Mouse (Mus musculus) liver, adult 2 months (tissue): ENCODE results near the gene 6720489N17Rik. TPM values are rescaled to one million over a fixed set of nuclear protein-coding genes. Genes with fewer than 3 reads are reported as not detected.
"Not testable (repeated sequence)": the region's sequence is repeated elsewhere in the genome, so short reads cannot be mapped to it uniquely, and the experiment has no call there.

Experiments
- DNase-seq: peaks from one replicate; pipeline ENCODE4 v3.0.0-alpha.2; 2011; ENCODE audit warnings: low read depth, low spot score; ENCODE audit errors: extremely low read depth
- H3K27ac ChIP-seq: fragments of 200-500 bp; replicated peaks from 2 replicates; pipeline ENCODE4 v1.5.1; 2012; ENCODE audit warnings: low read depth, mild to moderate bottlenecking, control low read depth, inconsistent platforms, low read length; ENCODE audit not compliant: insufficient read depth
- H3K27me3 ChIP-seq: fragments of 200-500 bp; 2 replicates; pipeline ENCODE4 v1.6.1; 2012; ENCODE audit warnings: mild to moderate bottlenecking, moderate library complexity, low read length, inconsistent platforms; ENCODE audit not compliant: control insufficient read depth, insufficient read depth
- H3K36me3 ChIP-seq: fragments of 200-500 bp; 2 replicates; pipeline ENCODE4 v1.6.1; 2012; ENCODE audit warnings: low read length, inconsistent platforms; ENCODE audit not compliant: control insufficient read depth, insufficient read depth
- H3K4me1 ChIP-seq: fragments of 200-500 bp; 2 replicates; pipeline ENCODE4 v1.6.1; 2011; ENCODE audit warnings: low read length; ENCODE audit not compliant: control insufficient read depth, insufficient read depth
- H3K4me3 ChIP-seq: fragments of 200-500 bp; 2 replicates; pipeline ENCODE4 v1.5.1; 2011; ENCODE audit warnings: low read depth, mild to moderate bottlenecking, control low read depth, low read length, moderate library complexity; ENCODE audit not compliant: insufficient read depth
- H3K79me2 ChIP-seq: fragments of 200-500 bp; 2 replicates; pipeline ENCODE4 v1.6.1; 2012; ENCODE audit warnings: inconsistent platforms, mild to moderate bottlenecking, low read length, moderate library complexity; ENCODE audit not compliant: control insufficient read depth, insufficient read depth
- H3K9ac ChIP-seq: fragments of 200-500 bp; 2 replicates; pipeline ENCODE4 v1.6.1; 2012; ENCODE audit warnings: low read depth, mild to moderate bottlenecking, control low read depth, inconsistent platforms, low read length
- CTCF ChIP-seq: fragments of 200-500 bp; IDR thresholded peaks from 2 replicates; pipeline ENCODE4 v1.5.1; 2011; ENCODE audit warnings: low read depth, low read length, control low read depth
- POLR2A ChIP-seq: fragments of 200-500 bp; IDR thresholded peaks from 2 replicates; pipeline ENCODE4 v1.6.1; 2011; ENCODE audit warnings: low read length, control low read depth; ENCODE audit not compliant: insufficient read depth; ENCODE audit errors: extremely low read depth
- WGBS: fragments of 180-500 bp; shearing (Covaris S2); methylation state at CpG from one replicate; pipeline ENCODE4 v1.1.7; 2018; 5-methylcytosine and 5-hydroxymethylcytosine counted together
- polyA plus RNA-seq: library from polyadenylated mRNA; depleted of rRNA; stranded (reverse); fragments of >200 nt; gene quantifications from 2 replicates; pipeline ENCODE4 v1.2.3, GENCODE M21; 2012; rRNA removed
- total RNA-seq: library from RNA; depleted of rRNA; stranded (reverse); fragments of >200 nt; gene quantifications from 2 replicates; pipeline ENCODE4 v1.2.3, GENCODE M21; 2014; rRNA removed

Gene 6720489N17Rik
- total RNA-seq (0.46 and 0.60 TPM in 2 replicates), polyA plus RNA-seq (0.07 TPM in 1 of 2 replicates, not detected in the other)

DNA sequence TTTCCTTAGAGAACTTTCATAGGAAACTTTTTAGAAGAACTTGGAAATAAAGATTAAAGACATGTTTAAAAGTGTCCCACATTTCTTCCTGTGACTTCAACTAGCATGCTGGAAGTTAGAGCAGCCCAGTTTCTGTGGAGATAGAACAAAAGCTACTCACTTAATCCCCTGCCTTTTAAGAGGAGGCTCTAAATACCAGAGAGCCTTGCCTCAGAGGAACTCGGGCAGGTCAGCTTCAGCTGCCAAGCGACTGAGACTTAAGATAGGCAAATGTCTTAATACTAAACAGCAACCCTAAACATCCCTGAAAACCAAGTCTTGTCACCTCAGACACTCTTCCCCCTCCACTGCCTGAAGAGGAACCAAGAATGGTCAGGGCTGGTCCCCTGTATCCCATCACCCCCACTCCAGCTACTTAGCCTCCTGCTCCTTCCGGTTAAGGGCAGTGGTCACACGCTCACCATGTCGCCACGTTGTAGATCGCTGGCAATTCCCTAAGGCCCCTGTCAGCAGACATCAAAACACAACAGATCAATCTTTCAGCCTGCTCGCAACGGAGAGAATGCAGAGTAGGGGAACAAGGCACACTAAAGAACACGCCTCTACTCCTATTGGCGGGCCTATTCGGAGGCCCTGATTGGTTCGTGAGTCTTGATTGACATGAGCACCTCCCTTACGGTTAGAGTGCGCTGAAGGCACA lies at the start of gene 6720489N17Rik:
TSS of gene 6720489N17Rik (minus strand) at position 606 of the 700 bp plus-strand sequence.
- not testable (repeated sequence) for H3K4me1 ChIP-seq, H3K79me2 ChIP-seq, H3K9ac ChIP-seq, H3K36me3 ChIP-seq, H3K27ac ChIP-seq, H3K27me3 ChIP-seq
- H3K4me3 ChIP-seq, result peak within 1 kb of the TSS; percentile 18; the same call in 1 of the 2 replicates
- peak; percentile 31 for DNase-seq
- WGBS, result 6% methylated on average over 15 of the region's 15 CpGs

DNA sequence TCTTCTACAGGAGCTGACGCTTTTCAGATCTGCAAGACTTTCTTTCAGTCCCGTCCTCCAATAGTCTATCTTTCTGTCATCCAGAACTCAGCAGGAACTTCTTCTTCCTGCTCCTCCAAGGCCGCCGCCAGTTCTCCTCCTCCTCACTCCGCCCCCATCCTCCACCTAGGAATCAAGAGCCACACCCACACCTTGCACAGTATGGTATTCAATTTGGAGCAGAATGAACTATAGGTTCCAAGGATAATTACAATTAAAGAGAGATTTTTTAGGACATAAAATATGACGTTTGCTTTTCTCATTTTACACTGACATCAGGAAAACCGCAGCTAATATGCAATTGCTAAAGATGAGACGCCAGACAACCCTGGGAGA lies 29.4 kb upstream of the 6720489N17Rik start:
- Histone ChIP-seq H3K79me2 (no peaks in the 10 kb centered on the region), H3K4me1 (peaks cover 2% of the 10 kb centered on the region; the same call in 1 of the 2 replicates), H3K27me3 (no peaks in the 10 kb centered on the region), H3K4me3 (peak overlapping the region; percentile 56; the same call in 1 of the 2 replicates), H3K9ac (no peak overlapping the region), H3K36me3 (no peaks in the 10 kb centered on the region), H3K27ac (no peak overlapping the region)
- no peak for TF ChIP-seq CTCF
- TF ChIP-seq POLR2A, result no peak
- WGBS, result 22% methylated on average over 8 of the region's 8 CpGs
- DNase-seq, result no peak

DNA sequence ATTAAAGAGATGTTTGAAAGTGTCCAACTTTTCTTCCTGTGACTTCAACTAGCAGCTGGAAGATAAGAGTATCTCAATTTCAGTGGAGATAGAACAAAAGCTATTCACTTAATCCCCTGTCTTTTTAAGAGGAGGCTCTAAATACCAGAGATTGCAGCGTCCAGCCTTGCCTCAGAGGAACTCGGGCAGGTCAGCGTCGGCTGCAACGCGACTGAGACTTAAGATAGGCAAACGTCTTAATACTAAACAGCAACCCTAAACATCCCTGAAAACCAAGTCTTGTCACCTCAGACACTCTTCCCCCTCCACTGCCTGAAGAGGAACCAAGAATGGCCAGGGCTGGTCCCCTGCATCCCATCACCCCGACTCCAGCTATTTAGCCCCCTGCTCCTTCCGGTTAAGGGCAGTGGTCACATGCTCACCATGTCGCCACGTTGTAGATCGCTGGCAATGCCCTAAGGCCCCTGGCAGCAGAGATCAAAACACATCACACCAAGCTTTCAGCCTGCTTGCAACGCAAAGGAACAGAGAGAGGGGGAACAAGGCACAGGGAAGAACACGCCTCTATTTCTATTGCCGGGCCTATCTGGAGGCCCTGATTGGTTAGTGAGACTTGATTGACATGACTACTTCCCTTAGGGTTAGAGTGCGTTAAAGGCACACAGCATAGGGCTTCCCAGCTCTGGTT lies 28.8 kb upstream of the 6720489N17Rik start:
- not testable (repeated sequence) for H3K27me3 ChIP-seq, H3K79me2 ChIP-seq, H3K27ac ChIP-seq, H3K4me1 ChIP-seq, H3K36me3 ChIP-seq
- peak overlapping the region; percentile 27 for H3K9ac ChIP-seq
- peak overlapping the region; percentile 56 for H3K4me3 ChIP-seq
- WGBS, result 1% methylated on average over 16 of the region's 16 CpGs
- DNase-seq, result peak; percentile 75

DNA sequence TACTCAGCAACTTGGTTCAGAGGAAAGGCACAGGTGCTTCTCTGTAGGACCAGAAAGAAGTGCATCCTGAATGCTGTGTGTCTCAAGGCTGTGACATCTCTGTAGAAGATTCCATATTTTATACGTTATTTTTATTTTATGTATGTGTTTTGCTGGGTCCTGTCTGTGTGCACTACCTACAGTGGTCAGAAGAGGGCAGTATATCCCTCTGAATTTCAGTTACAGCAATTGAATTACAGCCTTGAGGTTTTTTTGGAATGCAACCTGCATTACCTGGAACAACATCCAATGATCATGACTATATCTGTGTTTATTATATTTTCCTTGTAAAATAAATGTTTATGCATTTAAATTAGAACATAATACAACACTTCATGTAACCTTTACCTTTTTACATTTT lies 3.1 kb upstream of the 6720489N17Rik start:
- H3K9ac ChIP-seq, H3K36me3 ChIP-seq, H3K79me2 ChIP-seq, H3K27me3 ChIP-seq, H3K4me3 ChIP-seq, H3K27ac ChIP-seq, H3K4me1 ChIP-seq: not testable (repeated sequence)
- peak; percentile 35 for DNase-seq
- 44% methylated on average over 1 of the region's 1 CpGs for WGBS
- peak; percentile 57 for TF ChIP-seq CTCF

DNA sequence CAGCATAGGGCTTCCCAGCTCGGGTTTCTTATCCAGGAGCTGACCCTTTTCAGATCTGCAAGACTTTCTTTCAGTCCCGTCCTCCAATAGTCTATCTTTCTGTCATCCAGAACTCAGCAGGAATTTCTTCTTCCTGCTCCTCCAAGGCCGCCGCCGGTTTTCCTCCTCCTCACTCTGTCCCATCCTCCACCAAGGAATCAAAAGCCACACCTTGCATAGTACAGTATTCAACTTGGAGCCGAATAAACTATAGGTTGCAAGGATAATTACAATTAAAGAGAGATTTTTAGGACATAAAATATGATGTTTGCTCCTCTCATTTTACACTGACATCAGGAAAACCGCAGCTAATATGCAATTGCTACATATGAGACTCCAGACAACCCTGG lies 289 bp upstream of the 6720489N17Rik start:
- not testable (repeated sequence) for H3K27ac ChIP-seq, H3K36me3 ChIP-seq, H3K4me1 ChIP-seq, H3K4me3 ChIP-seq, H3K9ac ChIP-seq, H3K79me2 ChIP-seq, H3K27me3 ChIP-seq, DNase-seq
- 8% methylated on average over 7 of the region's 7 CpGs for WGBS

DNA sequence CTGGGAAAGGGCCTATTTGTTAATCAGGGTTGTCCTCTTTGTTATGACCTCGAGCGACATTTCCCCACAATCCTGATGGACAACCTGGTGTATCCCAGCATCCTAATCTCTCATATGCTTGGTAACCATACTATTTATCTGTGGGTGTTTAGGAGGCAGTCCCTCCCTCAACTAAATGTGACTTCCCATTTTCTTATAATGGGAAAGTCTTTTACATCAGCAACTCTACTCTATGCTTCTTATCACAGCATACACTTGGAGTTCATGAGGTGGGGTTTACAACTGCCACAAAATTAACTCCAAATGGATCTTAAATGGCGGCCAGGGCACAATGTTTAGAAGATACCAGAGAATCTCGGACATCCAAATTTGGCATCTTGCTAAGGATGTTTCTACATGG lies 6.5 kb downstream of the 6720489N17Rik start:
- not testable (repeated sequence) for H3K27me3 ChIP-seq, H3K9ac ChIP-seq, H3K27ac ChIP-seq, DNase-seq, H3K36me3 ChIP-seq, H3K4me1 ChIP-seq, H3K79me2 ChIP-seq, H3K4me3 ChIP-seq
- 93% methylated on average over 4 of the region's 4 CpGs for WGBS

DNA sequence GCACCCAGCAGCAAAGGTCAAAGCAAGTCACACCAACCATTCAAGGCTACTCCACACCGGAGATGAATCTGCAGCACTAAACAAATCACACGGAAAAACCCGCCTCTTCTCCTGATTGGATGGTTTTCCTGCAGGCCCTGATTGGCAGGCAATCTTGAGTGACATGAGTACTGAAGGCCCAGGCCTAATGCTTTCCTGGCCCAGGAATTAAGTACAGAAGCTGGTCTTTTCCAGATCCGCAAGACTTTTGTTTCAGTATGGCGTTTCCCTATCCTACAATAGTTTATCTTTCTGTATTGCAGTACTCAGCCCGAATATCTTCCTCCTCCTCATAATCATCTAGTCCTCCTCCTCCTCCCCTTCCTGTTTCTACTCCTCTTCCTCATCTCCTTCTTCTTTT lies 52.9 kb downstream of the 6720489N17Rik start, which contains the start of gene Zfp934:
TSS of gene Zfp934 (minus strand) at position 101 of the 400 bp plus-strand sequence.
- H3K36me3 ChIP-seq, H3K4me3 ChIP-seq, H3K27ac ChIP-seq, H3K27me3 ChIP-seq, DNase-seq, H3K9ac ChIP-seq, H3K4me1 ChIP-seq, H3K79me2 ChIP-seq: not testable (repeated sequence)
- 93% methylated on average over 3 of the region's 6 CpGs for WGBS

DNA sequence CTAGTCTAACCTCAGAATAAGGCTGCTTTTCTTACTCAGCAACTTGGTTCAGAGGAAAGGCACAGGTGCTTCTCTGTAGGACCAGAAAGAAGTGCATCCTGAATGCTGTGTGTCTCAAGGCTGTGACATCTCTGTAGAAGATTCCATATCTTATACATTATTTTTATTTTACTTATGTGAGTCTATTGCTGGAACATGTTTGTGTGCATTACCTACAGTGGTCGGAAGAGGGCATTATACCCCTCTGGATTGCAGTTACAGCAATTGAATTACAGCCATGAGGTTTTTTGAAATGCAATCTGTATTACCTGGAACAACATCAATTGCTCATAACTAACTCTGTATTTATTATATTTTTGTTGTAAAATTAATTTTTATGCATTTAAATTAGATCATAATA lies 62.3 kb downstream of the 6720489N17Rik start:
- not testable (repeated sequence) for H3K4me1 ChIP-seq, H3K79me2 ChIP-seq, DNase-seq, H3K36me3 ChIP-seq, H3K9ac ChIP-seq, H3K27ac ChIP-seq, H3K27me3 ChIP-seq, H3K4me3 ChIP-seq
- 13% methylated on average over 1 of the region's 1 CpGs for WGBS
